Mouse (Mus musculus): ENCODE measurements at regions not wholly inside any gene's neighbourhood (a gene's known extent, or its start where the extent isn't known, plus 50 kb on each side); places are given as distances from the start of the nearest gene placed in this dataset.

- no peaks in the 10 kb centered on the region for H3K36me3 ChIP-seq (ENCODE audit: insufficient read depth, low read length)
- TF ChIP-seq CTCF (IDR thresholded peaks at IDR 0.05) (no peak), EP300 (IDR thresholded peaks at IDR 0.05) (no peak)
- H3K27ac ChIP-seq (ENCODE audit: low read length) = no peak overlapping the region
- DNase-seq (ENCODE audit: low spot score) (no peak), ATAC-seq (no peak)
- WGBS = 38% methylated on average over 3 of the region's 3 CpGs
- no peak overlapping the region for H3K4me2 ChIP-seq (replicated peaks; ENCODE audit: low read depth, low read length)
- no peaks in the 10 kb centered on the region for H3K27me3 ChIP-seq (replicated peaks; ENCODE audit: insufficient read depth, low read length)
- H3K4me3 ChIP-seq (ENCODE audit: low read depth, low read length) = no peak overlapping the region
- no peaks in the 10 kb centered on the region for H3K9me3 ChIP-seq (ENCODE audit: low read length)
- no peaks in the 10 kb centered on the region for H3K4me1 ChIP-seq (ENCODE audit: insufficient read depth, low read depth, low read length)
- H3K9ac ChIP-seq (replicated peaks; ENCODE audit: low read depth) = no peak overlapping the region
Measured at GRCm38 (mm10) chr13:34456051-34456450, 111.1 kb upstream of the Slc22a23 start.

- Histone ChIP-seq H3K4me2 (replicated peaks; ENCODE audit: low read depth, low read length) (no peak overlapping the region), H3K36me3 (ENCODE audit: insufficient read depth, low read length) (no peaks in the 10 kb centered on the region)
Measured at GRCm38 (mm10) chr13:34446806-34447205, 101.8 kb upstream of the Slc22a23 start.

GRCm38 (mm10) chr13:34446327-34446726, 101.3 kb upstream of the Slc22a23 start:
- Histone ChIP-seq H3K4me3 (ENCODE audit: low read depth, low read length) (no peak overlapping the region), H3K9ac (replicated peaks; ENCODE audit: low read depth) (no peak overlapping the region), H3K27ac (ENCODE audit: low read length) (no peak overlapping the region), H3K9me3 (ENCODE audit: low read length) (no peaks in the 10 kb centered on the region), H3K4me2 (replicated peaks; ENCODE audit: low read depth, low read length) (no peak overlapping the region), H3K27me3 (replicated peaks; ENCODE audit: insufficient read depth, low read length) (no peaks in the 10 kb centered on the region), H3K4me1 (ENCODE audit: insufficient read depth, low read depth, low read length) (no peaks in the 10 kb centered on the region), H3K36me3 (ENCODE audit: insufficient read depth, low read length) (no peaks in the 10 kb centered on the region)
- no peak for ATAC-seq
- WGBS = 79% methylated on average over 8 of the region's 8 CpGs
- TF ChIP-seq CTCF (IDR thresholded peaks at IDR 0.05) (no peak), EP300 (IDR thresholded peaks at IDR 0.05) (no peak)
- DNase-seq (ENCODE audit: low spot score) = no peak

More at GRCm38 (mm10) chr13:34446806-34447205, 101.8 kb upstream of the Slc22a23 start:
- ATAC-seq (no peak), DNase-seq (ENCODE audit: low spot score) (no peak)
- Histone ChIP-seq H3K9ac (replicated peaks; ENCODE audit: low read depth) (no peak overlapping the region), H3K9me3 (ENCODE audit: low read length) (no peaks in the 10 kb centered on the region), H3K4me3 (ENCODE audit: low read depth, low read length) (no peak overlapping the region), H3K27me3 (replicated peaks; ENCODE audit: insufficient read depth, low read length) (no peaks in the 10 kb centered on the region), H3K27ac (ENCODE audit: low read length) (no peak overlapping the region), H3K4me1 (ENCODE audit: insufficient read depth, low read depth, low read length) (no peaks in the 10 kb centered on the region)
- no peak for TF ChIP-seq EP300 (IDR thresholded peaks at IDR 0.05)
- TF ChIP-seq CTCF (IDR thresholded peaks at IDR 0.05) = no peak

GRCm38 (mm10) chr13:34441347-34441746, 96.4 kb upstream of the Slc22a23 start:
- no peak for DNase-seq (ENCODE audit: low spot score)
- H3K4me2 ChIP-seq (replicated peaks; ENCODE audit: low read depth, low read length) = no peak overlapping the region
- H3K36me3 ChIP-seq (ENCODE audit: insufficient read depth, low read length) = no peaks in the 10 kb centered on the region
- no peak overlapping the region for H3K27ac ChIP-seq (ENCODE audit: low read length)
- H3K4me1 ChIP-seq (ENCODE audit: insufficient read depth, low read depth, low read length) = no peaks in the 10 kb centered on the region
- no peak overlapping the region for H3K4me3 ChIP-seq (ENCODE audit: low read depth, low read length)
- no peak for TF ChIP-seq CTCF (IDR thresholded peaks at IDR 0.05)
- no peak for TF ChIP-seq EP300 (IDR thresholded peaks at IDR 0.05)
- ATAC-seq = no peak
- no peak overlapping the region for H3K9ac ChIP-seq (replicated peaks; ENCODE audit: low read depth)
- 60% methylated on average over 1 of the region's 1 CpGs for WGBS
- H3K27me3 ChIP-seq (replicated peaks; ENCODE audit: insufficient read depth, low read length) = no peaks in the 10 kb centered on the region
- H3K9me3 ChIP-seq (ENCODE audit: low read length) = no peaks in the 10 kb centered on the region

GRCm38 (mm10) chr13:34427527-34427926, 82.5 kb upstream of the Slc22a23 start:
- no peak for TF ChIP-seq EP300 (IDR thresholded peaks at IDR 0.05)
- TF ChIP-seq CTCF (IDR thresholded peaks at IDR 0.05) = no peak
- H3K4me2 ChIP-seq (replicated peaks; ENCODE audit: low read depth, low read length) = no peak overlapping the region
- H3K4me1 ChIP-seq (ENCODE audit: insufficient read depth, low read depth, low read length) = no peaks in the 10 kb centered on the region
- no peaks in the 10 kb centered on the region for H3K9me3 ChIP-seq (ENCODE audit: low read length)
- no peak for ATAC-seq
- no peaks in the 10 kb centered on the region for H3K36me3 ChIP-seq (ENCODE audit: insufficient read depth, low read length)
- no peak for DNase-seq (ENCODE audit: low spot score)
- no peak overlapping the region for H3K27ac ChIP-seq (ENCODE audit: low read length)
- 81% methylated on average over 1 of the region's 1 CpGs for WGBS
- no peak overlapping the region for H3K9ac ChIP-seq (replicated peaks; ENCODE audit: low read depth)
- H3K4me3 ChIP-seq (ENCODE audit: low read depth, low read length) = no peak overlapping the region
- no peaks in the 10 kb centered on the region for H3K27me3 ChIP-seq (replicated peaks; ENCODE audit: insufficient read depth, low read length)

DNA sequence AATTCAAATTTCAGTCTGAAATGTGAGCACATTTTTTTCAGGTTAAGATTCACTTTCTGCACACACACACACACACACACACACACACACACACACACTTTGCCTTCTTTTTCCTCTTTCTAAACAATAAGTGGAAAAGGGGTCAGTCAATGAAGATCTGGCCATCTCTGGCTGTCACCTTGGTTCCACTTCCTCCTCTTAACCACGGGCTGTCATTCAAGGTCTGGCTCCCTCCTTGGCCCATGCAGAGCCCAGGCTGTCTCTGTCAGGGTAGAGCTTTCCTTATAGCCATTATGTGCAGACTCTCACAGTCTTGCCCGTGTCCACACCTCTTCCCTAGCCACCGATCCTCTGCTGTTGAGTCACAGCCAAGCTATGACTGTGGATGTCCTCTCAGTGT, 79.9 kb upstream of the Slc22a23 start:
- no peak for ATAC-seq
- WGBS = 43% methylated on average over 3 of the region's 3 CpGs
- TF ChIP-seq CTCF (IDR thresholded peaks at IDR 0.05) (no peak), EP300 (IDR thresholded peaks at IDR 0.05) (no peak)

GRCm38 (mm10) chr13:34421644-34422043, 76.7 kb upstream of the Slc22a23 start:
- Histone ChIP-seq H3K4me2 (replicated peaks; ENCODE audit: low read depth, low read length) (no peak overlapping the region), H3K4me1 (ENCODE audit: insufficient read depth, low read depth, low read length) (no peaks in the 10 kb centered on the region), H3K9me3 (ENCODE audit: low read length) (no peaks in the 10 kb centered on the region), H3K4me3 (ENCODE audit: low read depth, low read length) (no peak overlapping the region), H3K9ac (replicated peaks; ENCODE audit: low read depth) (no peak overlapping the region), H3K36me3 (ENCODE audit: insufficient read depth, low read length) (no peaks in the 10 kb centered on the region), H3K27me3 (replicated peaks; ENCODE audit: insufficient read depth, low read length) (no peaks in the 10 kb centered on the region), H3K27ac (ENCODE audit: low read length) (no peak overlapping the region)
- 83% methylated on average over 3 of the region's 3 CpGs for WGBS
- ATAC-seq = no peak
- DNase-seq (ENCODE audit: low spot score) = no peak
- no peak for TF ChIP-seq CTCF (IDR thresholded peaks at IDR 0.05)
- TF ChIP-seq EP300 (IDR thresholded peaks at IDR 0.05) = no peak

More for the DNA sequence above, 79.9 kb upstream of the Slc22a23 start:
- H3K27ac ChIP-seq (ENCODE audit: low read length) = no peak overlapping the region
- no peaks in the 10 kb centered on the region for H3K36me3 ChIP-seq (ENCODE audit: insufficient read depth, low read length)
- no peak overlapping the region for H3K9ac ChIP-seq (replicated peaks; ENCODE audit: low read depth)
- H3K4me3 ChIP-seq (ENCODE audit: low read depth, low read length) = no peak overlapping the region
- no peaks in the 10 kb centered on the region for H3K9me3 ChIP-seq (ENCODE audit: low read length)
- DNase-seq (ENCODE audit: low spot score) = no peak
- H3K27me3 ChIP-seq (replicated peaks; ENCODE audit: insufficient read depth, low read length) = no peaks in the 10 kb centered on the region
- no peaks in the 10 kb centered on the region for H3K4me1 ChIP-seq (ENCODE audit: insufficient read depth, low read depth, low read length)
- H3K4me2 ChIP-seq (replicated peaks; ENCODE audit: low read depth, low read length) = no peak overlapping the region

Data from lung, postnatal 0 days (tissue).